Mouse (Mus musculus) ZHBTc4 (cell line): Measurements from ENCODE around the gene Cxcl2.
A peak's percentile ranks its signal among the peaks of the same experiment; 100 is the strongest.

Experiments
- DNase-seq: peaks from one replicate; pipeline ENCODE4 v3.0.0-alpha.2; 2011; ENCODE audit warnings: low read depth, low spot score

Gene Cxcl2

DNA sequence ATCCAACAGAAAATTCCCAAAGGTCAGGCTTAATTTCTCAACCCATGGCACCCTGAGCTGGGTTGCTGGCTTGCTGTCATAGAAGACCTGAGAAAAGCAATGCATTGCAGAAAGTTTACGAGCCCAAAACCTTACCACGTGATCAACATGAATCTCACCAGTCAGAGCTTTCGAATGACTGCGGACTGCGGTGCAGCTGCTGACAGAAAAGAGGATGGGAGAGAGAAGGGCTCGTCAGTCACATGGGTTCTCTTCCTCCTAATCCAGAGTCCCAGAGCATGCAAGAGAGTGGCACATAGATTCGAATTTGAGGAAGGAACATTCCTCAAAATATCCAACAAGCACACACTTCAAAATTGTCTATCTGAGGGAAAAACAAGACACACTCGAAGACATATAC, 9.4 kb upstream of the Cxcl2 start:
- no peak for DNase-seq

DNA sequence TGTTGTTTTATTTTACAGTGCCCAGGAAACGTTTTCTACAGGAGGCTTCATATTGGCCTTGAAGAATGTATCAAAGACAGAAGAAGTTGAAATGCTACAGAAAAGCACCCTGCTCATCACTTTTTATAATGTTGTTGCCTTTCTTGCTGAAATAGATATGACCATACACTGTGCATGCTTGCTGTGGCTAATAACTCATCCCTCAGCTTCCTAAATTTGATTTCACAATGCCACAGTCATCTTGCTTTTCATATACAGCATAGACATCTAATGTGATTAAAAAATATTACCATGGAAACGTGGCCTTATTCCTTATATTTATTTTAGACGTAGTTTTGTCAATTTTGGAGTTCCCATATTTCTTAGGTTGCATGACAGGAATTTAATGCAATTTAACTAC, 6.2 kb upstream of the Cxcl2 start:
- no peak for DNase-seq

DNA sequence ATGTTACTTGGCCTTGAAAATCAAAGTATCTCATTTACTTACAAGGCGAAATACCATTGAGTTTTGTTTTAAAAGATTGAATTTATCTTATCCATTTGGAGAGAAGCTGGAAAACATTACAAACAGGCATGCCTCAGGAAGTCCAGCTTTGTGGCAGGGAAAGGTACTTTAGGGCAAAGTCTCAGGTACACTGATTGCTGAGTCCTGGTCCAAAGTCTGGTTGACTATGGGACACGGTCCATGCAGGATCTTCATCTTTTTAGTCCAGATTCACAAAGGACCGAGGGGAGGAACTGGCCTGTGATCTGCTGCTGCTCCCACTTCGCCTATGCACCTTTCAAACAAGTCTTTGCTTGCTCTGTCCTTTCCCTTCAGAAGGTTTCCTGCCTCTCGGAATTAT, 4.4 kb upstream of the Cxcl2 start:
- DNase-seq, result no peak

DNA sequence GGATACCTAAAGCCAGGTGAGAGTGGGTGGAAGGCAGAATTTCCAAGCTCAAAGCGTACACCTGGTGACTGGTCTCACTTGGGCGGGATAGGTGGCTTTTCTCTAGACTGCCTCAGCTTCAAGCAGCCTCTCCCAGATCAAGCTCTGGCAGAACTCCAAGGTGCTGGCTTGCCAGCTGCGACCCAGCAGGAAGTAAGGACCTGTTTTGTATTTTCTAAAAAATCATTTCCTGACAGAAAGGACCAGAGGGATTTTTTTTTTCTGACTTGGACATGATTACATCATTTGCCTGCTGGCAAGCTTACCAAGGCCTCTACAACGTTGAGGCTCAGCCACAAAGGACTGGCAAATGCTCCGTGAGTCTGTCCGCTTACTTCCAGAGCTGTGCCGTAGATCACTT, 3.5 kb upstream of the Cxcl2 start:
- no peak for DNase-seq

DNA sequence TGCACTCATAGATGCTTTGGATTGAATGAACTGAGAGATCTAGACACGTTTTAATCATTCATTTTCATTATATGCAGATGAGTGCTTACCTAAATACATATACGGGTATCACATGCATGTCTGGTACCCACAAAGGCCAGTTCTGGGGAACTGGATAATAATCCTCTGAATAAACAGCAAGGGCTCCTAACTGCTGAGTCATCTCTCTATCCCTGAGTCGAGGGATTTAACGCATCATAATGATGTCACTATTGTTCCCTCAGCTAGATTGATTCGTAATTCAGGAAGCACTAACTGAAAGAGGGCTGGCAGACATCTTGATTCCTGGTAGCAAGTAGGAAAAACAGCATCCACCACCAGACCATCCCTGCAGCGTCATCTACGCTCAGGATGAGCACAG, 3.0 kb upstream of the Cxcl2 start:
- DNase-seq, result no peak

DNA sequence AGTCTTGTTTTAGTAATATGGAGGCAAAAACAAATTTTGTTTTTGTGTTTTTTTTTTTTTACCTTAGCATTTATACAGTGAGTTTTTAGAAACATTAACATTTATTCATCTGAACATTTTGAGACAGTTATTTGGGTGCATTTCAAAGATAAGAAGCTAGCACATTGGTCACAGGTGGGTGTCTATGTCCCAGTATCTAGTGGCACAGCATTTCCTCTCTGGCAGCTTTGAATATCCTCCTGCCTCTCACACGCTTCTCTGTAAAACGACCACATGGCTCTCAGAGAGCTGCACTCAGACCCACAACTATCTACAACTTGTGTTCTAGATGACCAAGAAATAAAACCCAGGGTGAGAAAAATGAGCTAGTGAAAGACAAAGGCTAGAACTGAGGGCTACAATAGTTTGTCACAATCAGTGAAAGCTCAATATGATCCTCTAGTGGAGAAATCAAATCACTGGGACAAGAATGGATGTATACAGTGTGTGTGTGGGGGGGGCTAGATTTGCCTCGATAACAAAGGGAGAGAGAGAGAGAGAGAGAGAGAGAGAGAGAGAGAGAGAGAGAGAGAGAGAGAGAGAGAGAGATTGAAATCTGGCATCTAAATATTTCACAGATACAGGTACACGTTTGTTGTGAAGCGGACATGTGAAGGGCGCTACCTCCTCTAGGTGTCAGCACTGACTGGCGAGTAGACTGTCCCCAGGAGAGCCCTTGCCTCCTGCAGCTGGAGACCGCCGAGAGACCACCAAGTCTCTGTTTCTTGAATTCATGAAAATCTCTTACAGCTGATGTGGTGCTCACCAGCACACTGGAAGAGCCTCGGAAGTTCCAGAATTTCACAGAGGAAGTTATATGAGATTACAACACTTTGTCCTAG, 1.1 kb upstream of the Cxcl2 start:
- peak; percentile 21 for DNase-seq

DNA sequence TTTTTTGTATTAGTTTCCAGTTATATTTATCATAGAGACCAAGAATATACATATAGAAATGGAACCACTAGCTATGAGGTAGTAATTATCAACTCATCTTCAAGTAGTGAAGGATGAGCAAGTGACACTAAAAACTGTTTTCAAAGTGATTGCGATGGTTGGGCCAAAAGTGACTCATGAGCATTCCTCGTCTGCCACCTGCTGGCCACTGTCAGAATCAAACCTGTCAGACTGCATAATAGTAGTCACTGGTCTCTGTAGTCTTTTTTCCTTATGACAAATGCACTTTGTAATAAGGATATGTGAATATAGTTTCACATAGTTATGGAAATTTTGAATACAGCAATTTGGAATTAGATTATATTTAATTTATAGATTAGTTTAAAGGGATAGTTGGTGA, 5.3 kb downstream of the Cxcl2 start:
- DNase-seq, result peak; percentile 78

DNA sequence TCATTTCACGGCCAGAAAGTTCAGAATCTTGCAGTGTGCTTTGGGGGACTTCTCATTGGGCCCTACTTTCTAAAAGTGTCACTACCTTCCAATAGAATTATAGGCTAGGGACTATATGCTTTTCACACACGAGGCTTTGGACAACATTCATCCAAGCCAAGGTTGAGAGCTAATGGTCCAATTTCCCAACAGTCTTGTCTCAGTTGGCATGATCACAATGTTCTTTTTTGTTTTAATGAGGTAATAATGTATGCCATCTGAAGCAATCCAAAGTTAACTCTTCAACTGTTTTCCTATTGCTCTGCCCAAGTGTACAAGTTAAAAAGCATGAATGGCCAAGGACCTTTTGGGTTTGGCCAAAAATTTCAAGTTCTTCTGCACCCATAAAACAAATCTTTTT, 15.8 kb downstream of the Cxcl2 start:
- DNase-seq, result no peak

DNA sequence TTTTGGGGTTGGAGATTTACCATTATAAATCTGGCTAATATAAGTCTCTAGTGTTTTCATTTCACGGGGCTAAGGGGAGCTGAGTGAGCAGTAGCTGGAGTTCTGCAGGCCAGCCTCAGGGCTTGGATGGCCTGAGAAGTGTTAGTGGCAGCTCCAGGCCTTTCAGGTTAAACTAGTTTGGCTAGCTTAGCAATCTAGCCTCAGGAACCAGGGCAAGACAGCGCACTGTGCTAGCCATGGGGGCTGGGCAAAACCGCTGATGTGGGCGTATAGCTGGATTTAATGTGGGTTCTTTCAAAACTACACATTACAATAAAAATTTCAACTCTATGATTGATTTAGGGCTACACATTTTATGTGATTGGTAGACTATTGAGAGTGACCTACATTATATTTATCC, 19.3 kb downstream of the Cxcl2 start:
- no peak for DNase-seq

DNA sequence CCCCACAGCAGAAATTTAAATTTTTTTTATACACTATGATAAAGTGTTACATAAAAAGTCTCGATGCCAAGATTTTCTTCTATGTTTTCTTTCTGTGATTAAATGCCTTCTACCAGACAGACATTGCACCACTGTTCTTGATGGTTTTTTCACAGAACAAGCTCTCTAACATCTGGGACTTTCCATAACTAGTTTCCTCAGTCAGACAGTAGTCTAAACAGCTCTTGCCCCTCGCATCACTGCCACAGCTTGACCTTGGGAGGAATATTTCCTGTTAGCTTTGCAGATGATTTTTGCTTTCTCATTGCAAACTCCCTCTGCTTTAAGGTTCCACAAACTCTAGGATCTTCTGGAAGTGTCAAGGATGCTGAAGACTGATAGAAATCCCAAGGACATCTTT, 26.9 kb downstream of the Cxcl2 start:
- DNase-seq, result no peak

DNA sequence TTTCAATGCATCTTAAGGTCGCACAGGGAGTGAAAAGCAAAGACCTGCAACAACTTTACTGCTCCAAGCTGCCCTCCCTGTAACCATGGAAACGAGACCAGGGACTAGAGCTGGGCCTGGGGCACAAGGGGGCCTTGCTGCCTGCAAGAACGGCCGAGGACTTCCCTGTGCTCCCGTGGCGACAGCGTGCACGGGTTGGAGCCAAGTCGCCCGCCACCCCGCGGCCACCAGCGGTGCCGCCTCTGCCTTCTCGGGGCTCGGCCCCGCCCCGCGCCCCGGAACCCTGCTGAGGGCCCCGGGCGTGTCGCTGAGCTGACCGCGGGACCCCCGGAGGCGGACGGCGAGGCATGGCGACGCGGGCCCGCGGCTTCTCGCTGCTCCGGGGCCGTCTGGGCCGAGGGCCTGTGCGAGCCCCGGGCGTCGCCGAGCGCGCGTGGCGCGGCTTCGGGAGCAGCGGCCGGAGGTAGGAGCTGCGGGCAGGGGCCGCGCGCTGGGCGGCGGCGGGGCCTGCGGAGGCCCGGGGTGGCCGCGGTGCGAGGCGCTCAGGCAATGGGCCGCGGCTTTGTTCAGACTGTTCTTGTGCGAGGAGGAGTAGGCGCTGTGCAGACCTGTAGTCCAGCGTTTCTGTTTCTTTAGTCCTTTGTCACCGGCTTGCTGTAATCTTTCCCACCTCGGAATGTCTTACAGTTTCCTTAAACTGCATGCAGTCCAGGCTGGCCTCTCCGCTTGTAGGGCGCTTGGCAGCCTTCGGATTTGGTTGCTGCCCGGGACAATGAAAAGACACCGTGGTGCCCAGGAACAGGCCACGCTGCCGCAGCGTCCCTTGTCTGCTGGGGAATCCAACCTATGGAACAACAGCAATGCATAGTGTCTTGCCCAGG, 27.5 kb downstream of the Cxcl2 start, which contains the start of gene Mthfd2l:
Gene Mthfd2l (plus strand): TSS at position 147 of the 881 bp plus-strand sequence.
- peak; percentile 93 for DNase-seq

DNA sequence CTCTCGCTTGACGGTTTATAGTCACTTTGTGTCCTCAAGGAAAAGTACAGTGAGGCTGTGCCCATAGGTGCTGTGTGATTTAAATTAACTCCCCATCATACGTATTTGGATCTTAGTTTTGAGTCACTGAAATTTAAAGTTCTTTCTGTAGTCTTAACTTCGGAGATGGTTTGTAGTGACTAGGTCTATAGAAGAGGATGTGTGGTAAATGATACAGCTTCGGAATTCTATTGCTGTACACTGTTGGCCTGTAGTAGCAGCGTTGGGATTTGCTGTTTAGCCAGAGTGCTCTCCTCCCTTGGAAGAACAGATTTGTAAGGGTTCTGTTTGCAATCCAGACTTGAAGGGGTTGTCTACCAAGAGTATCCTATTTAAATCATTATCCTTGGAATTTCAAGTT, 28.2 kb downstream of the Cxcl2 start:
- no peak for DNase-seq

DNA sequence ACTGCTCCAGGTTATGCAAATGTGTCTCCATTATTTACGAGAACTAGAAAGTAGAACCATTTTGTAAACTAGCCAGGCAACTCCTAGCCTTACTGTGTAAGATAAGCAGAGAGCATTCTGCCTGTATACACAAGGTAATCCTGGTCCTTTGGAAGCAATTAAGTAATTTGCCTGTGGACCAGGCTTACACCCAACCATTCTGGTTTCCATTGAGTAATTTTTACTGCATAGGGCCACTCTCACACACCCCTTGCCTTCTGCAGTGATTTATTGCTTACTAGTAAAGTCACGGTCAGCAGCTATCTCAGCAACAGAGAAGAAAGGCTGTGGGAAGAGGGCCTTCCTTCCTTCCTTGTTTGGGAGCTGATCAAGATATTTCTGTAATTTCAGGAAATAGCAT, 33.0 kb downstream of the Cxcl2 start:
- no peak for DNase-seq

DNA sequence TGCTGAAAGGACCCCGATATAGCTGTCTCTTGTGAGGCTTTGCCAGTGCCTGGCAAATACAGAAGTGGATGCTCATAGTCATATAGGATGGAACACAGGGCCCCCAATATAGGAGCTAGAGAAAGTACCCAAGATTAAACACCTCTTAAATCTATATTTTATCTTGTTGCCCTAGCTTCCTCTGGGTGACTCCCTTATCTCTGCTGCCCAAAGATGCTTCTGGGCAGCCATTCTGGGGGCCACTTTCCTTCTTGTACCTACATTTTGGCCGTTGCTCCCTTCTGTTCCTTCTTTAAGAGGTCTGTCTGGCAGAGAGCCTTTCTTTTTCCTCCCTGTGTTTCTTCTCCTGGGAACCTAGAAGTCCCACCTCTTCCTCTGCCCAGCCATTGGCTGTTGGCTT, 41.8 kb downstream of the Cxcl2 start:
- no peak for DNase-seq

DNA sequence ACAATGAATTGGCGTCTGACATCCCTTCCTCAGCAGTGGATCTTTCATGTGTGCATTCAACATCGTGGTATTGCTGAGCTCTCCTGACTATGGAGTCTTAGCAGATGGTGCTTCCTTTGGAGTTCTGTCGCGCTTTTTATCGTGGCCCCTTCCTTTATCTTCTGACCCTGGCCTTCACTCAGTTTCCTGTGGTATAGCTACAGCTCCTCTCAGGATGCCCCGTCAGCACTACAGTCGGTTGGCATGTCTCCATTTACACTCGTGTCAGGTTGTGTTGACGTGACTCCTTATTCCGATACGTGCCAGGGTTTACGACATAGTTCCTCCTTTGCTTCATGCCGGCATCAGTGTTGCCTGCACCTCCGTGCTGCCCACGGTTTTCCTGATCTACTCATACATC, 45.8 kb downstream of the Cxcl2 start:
- DNase-seq, result no peak

DNA sequence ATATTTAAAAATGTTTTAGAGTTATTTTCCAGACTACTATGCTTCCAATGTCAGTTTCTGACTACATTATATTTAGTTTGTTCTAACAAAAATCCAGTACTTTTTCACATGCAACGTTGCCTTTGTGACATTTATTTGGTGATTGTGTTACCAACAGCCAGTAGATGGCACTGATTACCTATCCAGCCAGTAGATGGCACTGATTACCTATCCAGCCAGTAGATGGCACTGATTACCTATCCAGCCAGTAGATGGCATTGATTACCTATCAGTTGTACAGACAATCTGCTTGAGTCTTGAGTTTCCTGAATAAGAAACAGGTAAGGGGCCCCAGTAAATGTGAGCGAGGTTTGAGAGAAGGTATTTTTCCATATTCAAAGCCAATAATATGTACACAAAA, 47.8 kb downstream of the Cxcl2 start:
- peak; percentile 11 for DNase-seq

DNA sequence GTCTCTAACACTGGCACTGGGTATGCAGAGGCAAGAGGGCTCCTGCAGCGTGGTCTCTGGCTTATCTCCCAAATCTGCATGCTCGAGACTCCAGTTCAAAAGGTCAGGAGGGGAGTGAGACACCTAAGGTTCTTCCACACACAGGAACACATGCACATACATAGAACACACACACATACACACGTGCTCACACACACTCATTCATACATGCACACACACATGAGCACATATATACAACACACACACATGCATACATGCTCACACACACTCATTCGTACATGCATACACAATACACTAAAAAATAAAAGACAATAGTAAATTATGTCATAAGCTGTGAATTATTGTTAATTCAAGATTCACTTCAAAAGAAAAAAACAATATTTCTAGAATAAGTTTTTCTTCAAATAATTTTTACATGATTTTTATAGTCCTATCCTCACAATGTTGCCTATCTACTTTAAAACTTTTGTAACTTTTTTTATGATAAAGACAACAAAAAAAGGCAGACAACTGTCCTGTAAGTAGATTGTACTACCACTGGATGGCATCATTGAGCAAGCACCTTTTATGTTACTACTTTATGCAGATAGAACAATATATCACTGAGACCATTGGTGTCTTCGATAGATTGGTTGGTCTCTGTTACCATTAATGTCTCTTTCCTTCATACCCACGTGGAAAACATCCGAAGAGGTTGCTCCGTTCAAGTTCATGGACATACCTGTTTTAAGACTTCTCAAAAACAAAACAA, 49.2 kb downstream of the Cxcl2 start:
- DNase-seq, result peak; percentile 18
